8 mouse cellular contexts compared by ENCODE assay signal in genomic region chr1:178405951-178406711, GRCm38 (mm10). TPM values are rescaled to one million over a fixed set of nuclear protein-coding genes. Genes with fewer than 3 reads are reported as not detected.
DNase-seq lines count a peak whose midpoint lies in the region; ATAC-seq and TF ChIP-seq lines count a peak whose summit lies in the region.

Gene Efcab2 (plus strand): TSS chr1:178406085.

- peaks cover 23% of the 10 kb centered on the region for H3K27me3 ChIP-seq in E14TG2a.4 (ENCODE audit: insufficient read depth, low read length)
- no peaks in the 10 kb centered on the region for H3K27me3 ChIP-seq in forebrain, embryonic 12.5 days
- H3K27me3 ChIP-seq in liver, postnatal 0 days (ENCODE audit: insufficient read depth, low read length) = no peaks in the 10 kb centered on the region
- no peaks in the 10 kb centered on the region for H3K27me3 ChIP-seq in neural tube, embryonic 14.5 days (ENCODE audit: control insufficient read depth, insufficient read depth, low read length)

- TF ChIP-seq CTCF in E14TG2a.4 (conservative IDR thresholded peaks at IDR 0.05; ENCODE audit: low read length) = no peak
- TF ChIP-seq CTCF in liver, postnatal 0 days (IDR thresholded peaks at IDR 0.05; ENCODE audit: low read depth) = peak; percentile 74

- peak within 1 kb of the TSS; percentile 86 for H3K4me3 ChIP-seq in E14TG2a.4 (replicated peaks; ENCODE audit: low read length)
- peak within 1 kb of the TSS; percentile 51 for H3K4me3 ChIP-seq in forebrain, embryonic 12.5 days (replicated peaks)
- H3K4me3 ChIP-seq in liver, postnatal 0 days (ENCODE audit: low read depth, low read length) = peak within 1 kb of the TSS; percentile 74
- peak within 1 kb of the TSS; percentile 56 for H3K4me3 ChIP-seq in neural tube, embryonic 14.5 days (ENCODE audit: low read depth, low read length)

- peaks cover 3% of the 10 kb centered on the region; the same call in 1 of the 2 replicates for H3K9me3 ChIP-seq in E14TG2a.4 (ENCODE audit: low read length)
- H3K9me3 ChIP-seq in forebrain, embryonic 12.5 days = no peaks in the 10 kb centered on the region
- no peaks in the 10 kb centered on the region for H3K9me3 ChIP-seq in liver, postnatal 0 days (ENCODE audit: low read length)
- H3K9me3 ChIP-seq in neural tube, embryonic 14.5 days (ENCODE audit: control insufficient read depth, low read length) = no peaks in the 10 kb centered on the region

- H3K4me2 ChIP-seq in forebrain, embryonic 12.5 days = peak within 1 kb of the TSS; percentile 52
- H3K4me2 ChIP-seq in liver, postnatal 0 days (ENCODE audit: low read depth, low read length) = peak within 1 kb of the TSS; percentile 82
- H3K4me2 ChIP-seq in neural tube, embryonic 14.5 days (ENCODE audit: low read depth, low read length) = peak within 1 kb of the TSS; percentile 51

- H3K27ac ChIP-seq in forebrain, embryonic 12.5 days = peak within 1 kb of the TSS; percentile 100
- H3K27ac ChIP-seq in liver, postnatal 0 days (ENCODE audit: low read depth) = peak within 1 kb of the TSS; percentile 100
- peak within 1 kb of the TSS; percentile 99 for H3K27ac ChIP-seq in neural tube, embryonic 14.5 days (ENCODE audit: low read depth, low read length)

- peak; percentile 97 for ATAC-seq in forebrain, embryonic 12.5 days (ENCODE audit: low FRiP score)
- peak; percentile 91 for ATAC-seq in liver, postnatal 0 days
- peak; percentile 98 for ATAC-seq in neural tube, embryonic 14.5 days (ENCODE audit: low read depth)

- peaks cover 19% of the 10 kb centered on the region for H3K4me1 ChIP-seq in E14TG2a.4 (replicated peaks; ENCODE audit: low read depth, low read length)
- no peaks in the 10 kb centered on the region for H3K4me1 ChIP-seq in forebrain, embryonic 12.5 days
- H3K4me1 ChIP-seq in liver, postnatal 0 days (ENCODE audit: insufficient read depth) = peaks cover 6% of the 10 kb centered on the region; the same call in 1 of the 2 replicates
- no peaks in the 10 kb centered on the region for H3K4me1 ChIP-seq in neural tube, embryonic 14.5 days (ENCODE audit: control insufficient read depth, insufficient read depth, low read length)

- peak; percentile 83 for DNase-seq in c-Kit-positive CD71-positive TER-119-positive erythroid progenitor cells, embryonic 14.5 days (ENCODE audit: low spot score)
- DNase-seq in heart, postnatal 10 days = peak; percentile 93
- DNase-seq in large intestine, adult 2 months (ENCODE audit: low read depth, low spot score) = peak; percentile 57
- peak; percentile 94 for DNase-seq in liver, postnatal 0 days
- peak; percentile 91 for DNase-seq in testis, postnatal 10 days (ENCODE audit: low spot score)

- intact Hi-C loops in heart, postnatal 10 days (cut with DNase I) = loop anchor here (1.0 kb wide), 4 partner anchors 37 to 88 kb away; no protein-coding TSS in a partner anchor

- peak; percentile 30 for TF ChIP-seq EP300 in liver, postnatal 0 days (IDR thresholded peaks at IDR 0.05; ENCODE audit: low read depth)

- H3K36me3 ChIP-seq in E14TG2a.4 (ENCODE audit: insufficient read depth, low read length) = no peaks in the 10 kb centered on the region
- H3K36me3 ChIP-seq in forebrain, embryonic 12.5 days (replicated peaks) = no peaks in the 10 kb centered on the region
- no peaks in the 10 kb centered on the region for H3K36me3 ChIP-seq in liver, postnatal 0 days (replicated peaks; ENCODE audit: insufficient read depth, low read length)
- H3K36me3 ChIP-seq in neural tube, embryonic 14.5 days (ENCODE audit: control insufficient read depth, insufficient read depth, low read length) = no peaks in the 10 kb centered on the region

- under 1% methylated on average over 68 of the region's 70 CpGs for WGBS in forebrain, embryonic 12.5 days
- WGBS in large intestine, adult 2 months = under 1% methylated on average over 69 of the region's 70 CpGs
- WGBS in liver, postnatal 0 days (ENCODE audit: insufficient replicate concordance) = 0% methylated on average over 66 of the region's 70 CpGs
- under 1% methylated on average over 65 of the region's 70 CpGs for WGBS in neural tube, embryonic 14.5 days

- H3K9ac ChIP-seq in forebrain, embryonic 12.5 days = peak within 1 kb of the TSS; percentile 86
- H3K9ac ChIP-seq in liver, postnatal 0 days (replicated peaks) = peak within 1 kb of the TSS; percentile 98
- peak within 1 kb of the TSS; percentile 94 for H3K9ac ChIP-seq in neural tube, embryonic 14.5 days (replicated peaks; ENCODE audit: low read depth, low read length)

RNA-seq across cellular contexts. Expression of gene Efcab2, which starts in this region (rescaled TPM):
- 9.6 and 11.1 TPM in 2 replicates for polyA plus RNA-seq in forebrain, embryonic 12.5 days (2016; fragmentation: Nextera tagmentation; extraction: Ambion mirVana)
- total RNA-seq in heart, postnatal 10 days (2021) = 10 to 100 TPM; 25.3 to 27.8 TPM
- polyA plus RNA-seq in large intestine, adult 2 months (2012; rRNA removed) = 0.19 and 0.25 TPM in 2 replicates
- polyA plus RNA-seq in liver, postnatal 0 days (2015; fragmentation: Nextera tagmentation; extraction: Ambion mirVana) = 2.0 and 2.3 TPM in 2 replicates
- polyA plus RNA-seq in neural tube, embryonic 14.5 days (2014; fragmentation: Nextera tagmentation; extraction: Ambion mirVana) = 7.4 and 10.6 TPM in 2 replicates

Comparison
In these comparisons a context has a peak if more than half of its experiments do, and no peak if none do; other contexts are left out.
1. Peak in every context shown above with its lines: DNase-seq, ATAC-seq, H3K4me3 ChIP-seq and H3K27ac ChIP-seq.
2. Peak in DNase-seq in large intestine, adult 2 months; RNA of the gene not detected or under 1 TPM.